Mouse (Mus musculus) bone marrow, adult 2 months (tissue): Measurements from ENCODE around the gene Mrps35. TPM values are rescaled to one million over a fixed set of nuclear protein-coding genes. Genes with fewer than 3 reads are reported as not detected.
A peak's percentile ranks its signal among the peaks of the same experiment; 100 is the strongest.

Experiments used
- H3K27ac ChIP-seq: fragments of 200-500 bp; 2 replicates; pipeline ENCODE4 v1.5.1; 2012; ENCODE audit warnings: low read depth, mild to moderate bottlenecking, control low read depth, inconsistent platforms, low read length; ENCODE audit not compliant: control insufficient read depth, poor library complexity, insufficient read depth
- H3K4me1 ChIP-seq: fragments of 200-500 bp; 2 replicates; pipeline ENCODE4 v1.6.1; 2011; ENCODE audit warnings: low read length; ENCODE audit not compliant: control insufficient read depth, insufficient read depth
- H3K4me3 ChIP-seq: fragments of 200-500 bp; replicated peaks from 2 replicates; pipeline ENCODE3; 2011; ENCODE audit warnings: mild to moderate bottlenecking, low read depth, low read length, control low read depth; ENCODE audit not compliant: control insufficient read depth
- CTCF ChIP-seq: fragments of 200-500 bp; IDR thresholded peaks from 2 replicates; pipeline ENCODE4 v1.5.1; 2011; ENCODE audit warnings: low read length, control low read depth; ENCODE audit not compliant: control insufficient read depth, insufficient read depth
- POLR2A ChIP-seq: fragments of 200-500 bp; IDR thresholded peaks from 2 replicates; pipeline ENCODE4 v1.6.1; 2011; ENCODE audit warnings: low read depth, mild to moderate bottlenecking, control low read depth, low read length, borderline replicate concordance; ENCODE audit not compliant: control insufficient read depth
- WGBS: fragments of 180-500 bp; shearing (Covaris S2); methylation state at CpG from one replicate; pipeline ENCODE4 v1.1.7; 2018; 5-methylcytosine and 5-hydroxymethylcytosine counted together
- polyA plus RNA-seq: library from polyadenylated mRNA; stranded (reverse); fragments of >200 nt; gene quantifications from 2 replicates; pipeline ENCODE4 v1.2.4, GENCODE M21; 2011; ENCODE audit warnings: low replicate concordance; ENCODE audit not compliant: missing spikeins, insufficient read depth, insufficient read length

Gene Mrps35
- polyA plus RNA-seq = 32.3 and 41.9 TPM in 2 replicates

DNA sequence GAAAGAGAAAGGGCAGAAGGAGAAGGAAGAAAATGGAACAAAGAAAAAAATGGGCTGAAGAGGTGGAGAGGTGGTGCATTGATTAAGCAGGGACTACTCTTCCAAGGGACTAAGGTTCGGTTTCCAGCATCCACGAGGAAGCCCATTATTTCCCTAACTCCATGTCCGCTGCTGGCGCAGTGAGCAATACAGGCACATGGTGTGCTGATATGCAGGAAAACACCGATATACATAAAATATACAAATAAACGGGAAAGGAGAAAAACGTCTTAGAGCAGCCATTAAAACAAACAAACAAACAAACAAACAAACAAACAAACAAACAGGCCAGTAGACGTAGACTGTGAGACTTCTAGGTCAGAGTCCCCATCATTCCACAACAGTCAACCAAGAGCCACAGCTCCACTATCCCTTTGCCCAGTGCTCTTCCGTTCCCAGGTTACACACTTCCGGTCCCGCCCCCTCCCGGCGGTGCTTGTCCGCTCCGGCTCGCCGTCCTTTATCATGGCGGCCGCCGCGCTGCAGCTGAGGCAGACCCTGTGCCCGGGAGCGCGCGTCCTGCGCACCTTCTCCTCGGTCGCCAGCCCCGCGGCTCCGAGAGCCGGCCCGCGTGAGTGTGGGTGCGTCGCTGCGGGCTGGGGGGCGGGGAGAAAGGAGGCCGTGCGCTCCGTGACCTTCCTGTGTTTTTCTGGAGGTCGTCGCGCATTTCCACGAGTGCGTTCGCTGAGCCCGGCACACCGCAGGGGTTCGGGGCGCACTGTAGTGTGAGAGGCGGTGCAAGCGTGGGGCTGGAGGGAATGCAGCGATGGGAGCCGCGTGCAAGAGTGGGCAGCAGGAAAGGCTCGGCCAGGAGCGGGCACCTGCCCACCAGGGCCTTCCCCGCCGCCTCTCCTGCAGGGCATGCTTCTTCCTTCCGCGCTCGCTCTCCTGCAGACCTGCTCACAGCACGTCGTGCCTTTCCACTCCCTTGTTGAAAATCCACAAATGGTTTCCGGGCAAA, at the start of gene Mrps35:
Gene Mrps35, plus strand, starts transcription at position 474 of the 1,000 bp plus-strand sequence.
- H3K4me3 ChIP-seq = peak within 1 kb of the TSS; percentile 86
- H3K27ac ChIP-seq = peak within 1 kb of the TSS; percentile 75
- H3K4me1 ChIP-seq = peaks cover 1% of the 10 kb centered on the region; the same call in 1 of the 2 replicates
- WGBS = 4% methylated on average over 66 of the region's 66 CpGs
- TF ChIP-seq POLR2A = peak; percentile 84
- 0 out of 2 replicates have a peak, but pooled peaks have one; percentile 2 for TF ChIP-seq CTCF

GRCm38 (mm10) chr6:146994236-146994635, 48.3 kb upstream of the Mrps35 start:
- Histone ChIP-seq H3K4me1 (no peaks in the 10 kb centered on the region), H3K4me3 (no peak overlapping the region), H3K27ac (no peak overlapping the region)
- WGBS = 34% methylated on average over 5 of the region's 5 CpGs
- TF ChIP-seq POLR2A = no peak
- 0 out of 2 replicates have a peak, but pooled peaks have one; percentile 30 for TF ChIP-seq CTCF

DNA sequence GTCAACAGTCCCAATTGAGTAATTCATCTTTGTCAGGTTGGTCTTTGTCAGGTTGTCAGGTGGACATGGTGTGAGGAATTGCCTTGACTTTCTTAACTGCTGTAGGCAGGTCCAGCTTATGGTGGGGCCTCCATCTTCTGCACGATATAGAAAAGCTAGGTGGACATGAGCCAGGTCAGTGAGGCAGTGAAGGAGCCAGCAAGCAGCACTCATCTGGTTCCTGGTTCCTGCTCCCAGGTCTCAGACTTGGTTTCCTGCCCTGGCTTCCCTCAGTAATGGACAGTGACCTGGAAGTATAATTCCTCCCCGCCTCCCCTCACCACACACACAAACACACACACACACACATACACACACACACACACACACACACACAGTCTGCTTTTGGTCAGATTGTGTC, 47.2 kb upstream of the Mrps35 start:
- H3K4me1 ChIP-seq = no peaks in the 10 kb centered on the region
- no peak overlapping the region for H3K4me3 ChIP-seq
- 77% methylated on average over 2 of the region's 2 CpGs for WGBS
- no peak overlapping the region for H3K27ac ChIP-seq
- TF ChIP-seq POLR2A (no peak), CTCF (no peak)

GRCm38 (mm10) chr6:146995878-146996277, 46.7 kb upstream of the Mrps35 start:
- no peak overlapping the region for H3K4me3 ChIP-seq
- H3K27ac ChIP-seq = no peak overlapping the region
- no peaks in the 10 kb centered on the region for H3K4me1 ChIP-seq
- TF ChIP-seq POLR2A (no peak), CTCF (no peak)
- WGBS = 83% methylated on average over 6 of the region's 6 CpGs

- no peaks in the 10 kb centered on the region for H3K4me1 ChIP-seq
- 82% methylated on average over 6 of the region's 6 CpGs for WGBS
- no peak overlapping the region for H3K4me3 ChIP-seq
- no peak overlapping the region for H3K27ac ChIP-seq
- TF ChIP-seq CTCF (no peak), POLR2A (no peak)
Observed at GRCm38 (mm10) chr6:146997006-146997405, 45.6 kb upstream of the Mrps35 start.

- no peak overlapping the region for H3K27ac ChIP-seq
- H3K4me3 ChIP-seq = no peak overlapping the region
- no peaks in the 10 kb centered on the region for H3K4me1 ChIP-seq
- TF ChIP-seq POLR2A (no peak), CTCF (no peak)
- WGBS = 88% methylated on average over 4 of the region's 4 CpGs
Observed at GRCm38 (mm10) chr6:146998710-146999109, 43.9 kb upstream of the Mrps35 start.

GRCm38 (mm10) chr6:146999302-146999701, 43.3 kb upstream of the Mrps35 start:
- Histone ChIP-seq H3K4me1 (no peaks in the 10 kb centered on the region), H3K4me3 (no peak overlapping the region), H3K27ac (no peak overlapping the region)
- TF ChIP-seq CTCF (no peak), POLR2A (no peak)
- 75% methylated on average over 9 of the region's 9 CpGs for WGBS

DNA sequence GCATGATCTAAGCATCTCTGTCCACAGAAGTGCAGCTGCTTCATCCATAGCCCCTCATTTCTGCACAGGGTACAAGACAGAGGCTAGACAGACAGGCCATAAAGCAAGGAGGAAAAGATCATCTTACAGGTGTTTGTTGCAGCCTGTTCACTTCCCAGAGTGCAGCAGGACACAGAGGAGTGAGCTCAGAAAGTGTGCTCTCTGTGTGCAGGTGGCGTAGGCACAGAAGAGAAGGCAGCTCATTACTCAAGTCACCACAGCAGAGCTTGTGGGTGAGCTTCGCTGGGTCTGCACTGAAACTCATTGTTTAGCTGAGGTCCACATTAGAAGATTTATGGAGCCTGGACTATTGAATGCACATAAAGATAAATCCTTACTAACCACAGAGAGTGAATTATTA, 42.8 kb upstream of the Mrps35 start:
- WGBS = 63% methylated on average over 2 of the region's 2 CpGs
- TF ChIP-seq CTCF (no peak), POLR2A (no peak)
- Histone ChIP-seq H3K4me1 (no peaks in the 10 kb centered on the region), H3K4me3 (no peak overlapping the region), H3K27ac (no peak overlapping the region)

- TF ChIP-seq POLR2A (no peak), CTCF (peak; percentile 80)
- WGBS = 68% methylated on average over 3 of the region's 3 CpGs
- Histone ChIP-seq H3K4me1 (no peaks in the 10 kb centered on the region), H3K27ac (no peak overlapping the region), H3K4me3 (no peak overlapping the region)
Observed at GRCm38 (mm10) chr6:147008148-147008547, 34.4 kb upstream of the Mrps35 start.
